Mouse (Mus musculus) left cerebral cortex, postnatal 14 days (tissue): ENCODE measurements around the gene Mstn. TPM values are rescaled to one million over a fixed set of nuclear protein-coding genes. Genes with fewer than 3 reads are reported as not detected.

Experiments
- DNase-seq, 2 experiments: peaks; one replicate each; pipeline ENCODE4 v3.0.0; 2021 to 2022; ENCODE audit warnings: low spot score in 2 of 2, mixed read lengths in 1 of 2
- intact Hi-C: fragments of 180-260 bp; cut with DNase I; formaldehyde crosslinking; loops from one replicate; pipeline ENCODE4 v1.15.1; 2025
- total RNA-seq, 2 experiments: library from RNA; stranded (reverse); gene quantifications; 2 replicates each; pipeline ENCODE4 v1.2.3; 2021

Mstn gene
- total RNA-seq, 2 experiments from 2014 or later, result 1.1 TPM

DNA sequence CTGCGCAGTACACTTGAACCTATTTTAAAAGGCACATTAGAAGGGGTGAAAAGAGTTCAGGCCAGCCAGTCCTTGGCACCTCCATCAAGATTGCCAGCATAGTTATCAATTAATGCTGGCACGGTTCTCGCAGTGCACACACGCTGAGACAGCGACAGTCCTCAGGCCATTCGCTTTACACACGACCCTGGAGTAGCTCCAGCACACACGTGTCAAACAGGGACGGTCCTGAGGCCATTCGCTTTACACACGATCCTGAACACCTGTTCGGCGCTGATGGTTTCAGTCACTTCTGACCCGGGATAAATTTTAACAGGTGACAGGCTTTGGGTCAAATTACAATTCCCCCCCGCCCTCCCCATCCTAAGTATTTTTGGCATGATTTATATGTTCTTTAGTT, 23.8 kb downstream of the Mstn start:
- intact Hi-C loops, result no loop called here
- DNase-seq, result no peak

DNA sequence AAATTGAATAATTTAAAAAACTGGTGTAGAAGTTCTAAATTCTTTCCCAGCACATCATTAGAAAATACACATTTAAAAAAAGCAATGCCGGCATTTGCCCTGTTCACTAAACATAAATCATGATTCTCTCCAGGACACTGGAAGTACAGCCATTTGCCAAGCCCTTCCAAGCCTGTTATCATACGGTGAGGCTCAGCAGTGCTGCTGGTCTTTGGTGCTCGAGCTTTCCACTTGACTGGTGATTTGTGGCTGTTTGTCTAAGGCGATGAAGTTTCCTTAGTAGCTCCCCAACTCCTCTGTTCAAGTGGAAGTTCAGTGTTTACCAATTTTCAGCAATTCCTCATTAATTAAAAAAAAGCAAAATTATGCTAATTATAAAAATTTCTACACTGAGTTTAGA, 24.6 kb downstream of the Mstn start:
- intact Hi-C loops, result no loop called here

DNA sequence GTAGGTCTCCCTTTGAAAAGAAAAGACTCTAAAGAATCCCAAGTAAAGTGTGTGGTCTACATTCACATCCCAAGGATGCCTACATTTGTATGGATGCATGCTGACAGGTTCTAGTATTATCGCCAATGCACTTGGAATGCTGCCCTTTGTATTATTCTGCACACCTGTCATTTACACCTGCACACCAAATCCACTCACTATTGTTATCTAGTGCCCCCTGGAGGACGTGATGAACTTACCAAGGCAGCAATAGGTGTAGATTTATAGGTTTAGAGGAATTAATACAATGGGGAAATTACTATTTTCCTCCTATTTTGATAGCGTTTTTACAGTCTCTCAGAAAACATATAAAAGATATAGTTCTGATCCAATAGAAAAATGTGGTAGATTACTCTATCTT, 31.7 kb downstream of the Mstn start:
- intact Hi-C loops, result no loop called here
- no peak for DNase-seq

More for the DNA sequence above, 24.6 kb downstream of the Mstn start:
- DNase-seq, result no peak

DNA sequence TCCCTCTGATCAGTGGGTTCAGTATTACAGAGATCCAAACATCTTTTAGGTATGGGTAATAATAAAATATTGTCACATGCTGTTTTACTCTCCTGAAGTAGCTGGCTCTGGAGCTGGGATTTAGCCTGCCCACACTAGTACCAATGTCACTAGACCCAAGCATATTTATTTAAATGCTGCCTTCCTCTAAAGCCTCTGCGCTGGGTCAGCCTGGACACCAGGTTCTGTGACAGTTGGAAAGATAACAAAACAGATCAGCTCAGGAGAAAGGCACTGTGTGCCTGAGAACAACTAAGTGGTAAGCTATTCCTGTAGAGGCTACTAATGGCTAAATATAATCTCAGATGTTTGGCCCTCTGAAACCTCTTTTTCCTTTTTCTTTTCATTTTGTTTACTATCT, 49.1 kb downstream of the Mstn start:
- no peak for DNase-seq
- intact Hi-C loops, result no loop called here

Other genes starting within 250 kb of the Mstn start
- gene Inpp1, start 244.0 kb upstream of the Mstn start, total RNA-seq, result 10 to 100 TPM; 41.6 to 43.9 TPM
- gene Hibch, start 216.7 kb upstream of the Mstn start, total RNA-seq, result 10 to 100 TPM; 11.9 to 14.6 TPM
- gene 1700019D03Rik, start 41.5 kb upstream of the Mstn start, total RNA-seq, result 10 to 100 TPM; 15.6 to 19.1 TPM
- gene 1700019A02Rik, start 126.0 kb downstream of the Mstn start, total RNA-seq, result not detected
- gene Pms1, start 235.4 kb downstream of the Mstn start, total RNA-seq, result 10 to 100 TPM; 11.2 to 13.9 TPM
- gene Ormdl1, start 235.5 kb downstream of the Mstn start, total RNA-seq, result 1 to 10 TPM; 5.6 to 7.1 TPM
- 1 to 10 TPM in 1 of 2 experiments, not detected in 1; 1.1 TPM for gene Gm28778, start 235.5 kb downstream of the Mstn start, total RNA-seq